Mouse (Mus musculus) brown adipose tissue, adult 24 weeks (tissue): ENCODE data around the gene Vmn2r69. TPM values are rescaled to one million over a fixed set of nuclear protein-coding genes. Genes with fewer than 3 reads are reported as not detected.

Experiments
- H3K27ac ChIP-seq: fragments of 200-500 bp; replicated peaks from 2 replicates; pipeline ENCODE4 v1.5.1; 2012; ENCODE audit warnings: low read depth, mild to moderate bottlenecking, low read length
- H3K4me1 ChIP-seq: fragments of 200-500 bp; 2 replicates; pipeline ENCODE4 v1.6.1; 2012; ENCODE audit warnings: low read length, mixed read lengths; ENCODE audit not compliant: control insufficient read depth, insufficient read depth, insufficient read length
- H3K4me3 ChIP-seq: fragments of 200-500 bp; 2 replicates; pipeline ENCODE4 v1.5.1; 2012; ENCODE audit warnings: low read depth, mild to moderate bottlenecking, low read length, moderate library complexity; ENCODE audit not compliant: insufficient read depth
- polyA plus RNA-seq: library from polyadenylated mRNA; stranded (reverse); fragments of >200 nt; gene quantifications from 2 replicates; pipeline ENCODE4 v1.2.4, GENCODE M21; 2012; ENCODE audit not compliant: missing spikeins, insufficient read depth, insufficient read length

The Vmn2r69 gene
- polyA plus RNA-seq = not detected in 2 replicates

GRCm38 (mm10) chr7:85415820-85416219 lies at the start of gene Vmn2r69:
Vmn2r69 (minus strand) TSS chr7:85415920.
- Histone ChIP-seq H3K4me1 (no peaks in the 10 kb centered on the region), H3K4me3 (no peak within 1 kb of the TSS), H3K27ac (no peak within 1 kb of the TSS)

Other genes starting within 250 kb of the Vmn2r69 start
- gene Vmn2r68, start 178.1 kb downstream of the Vmn2r69 start, polyA plus RNA-seq = not detected in 2 replicates
- gene Vmn2r71, start 147.2 kb upstream of the Vmn2r69 start, polyA plus RNA-seq = not detected in 2 replicates
- not detected in 2 replicates for gene Vmn2r70, start 153.3 kb upstream of the Vmn2r69 start, polyA plus RNA-seq